Mouse (Mus musculus): ENCODE results near the gene Eepd1. TPM values are rescaled to one million over a fixed set of nuclear protein-coding genes. Genes with fewer than 3 reads are reported as not detected.

Eepd1 gene
- polyA plus RNA-seq, 1 experiment from 2014 or later, result 13.0 TPM

DNA sequence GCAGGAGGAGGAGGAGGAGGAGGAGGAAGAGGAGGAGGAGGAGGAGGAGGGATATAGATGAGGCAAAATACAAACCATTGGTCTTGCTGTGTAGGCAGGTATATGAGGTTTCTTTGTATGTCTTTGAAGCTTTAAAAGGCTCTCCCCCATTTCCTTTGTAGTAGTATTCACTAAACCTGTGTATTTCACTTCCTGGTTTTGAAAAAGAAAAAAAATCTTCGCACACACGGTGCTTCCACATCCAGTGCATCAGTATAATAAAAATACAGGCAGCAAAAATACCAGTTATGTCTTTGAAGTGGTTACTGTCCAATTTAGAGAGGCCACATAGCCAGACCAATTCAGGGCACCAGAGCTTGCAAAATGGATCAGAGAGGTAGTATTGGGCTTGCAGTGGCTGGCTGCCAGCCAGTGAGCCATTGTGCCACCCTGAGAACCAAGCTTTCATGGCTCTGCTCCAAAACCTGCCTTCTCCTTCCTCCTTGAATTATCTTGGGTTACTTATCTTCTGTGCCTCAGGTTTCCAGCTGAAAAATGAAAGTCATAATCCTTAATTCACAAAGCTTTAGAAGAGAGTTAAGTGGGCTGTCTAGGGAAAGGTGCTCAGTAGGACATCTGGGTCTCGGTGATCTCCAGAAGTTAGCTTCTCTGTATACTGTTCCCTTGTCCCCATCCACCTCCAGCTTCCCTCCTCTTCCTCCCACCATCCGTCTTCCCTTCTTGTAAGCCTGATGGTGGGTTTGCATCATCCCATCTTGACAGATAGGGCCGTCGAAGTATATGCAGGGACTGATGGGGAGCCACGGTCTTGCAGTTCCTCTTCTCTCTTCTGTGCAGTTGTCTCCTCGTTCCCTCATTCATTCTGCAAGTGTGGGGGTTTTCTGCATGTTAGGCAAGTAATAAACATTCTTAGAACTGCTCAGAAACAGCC lies 68.0 kb downstream of the Eepd1 start:
- Histone ChIP-seq H3K27ac (no peak overlapping the region), H3K4me3 (no peak overlapping the region), H3K4me2 (replicated peaks) (no peak overlapping the region), H3K27me3 (replicated peaks) (no peaks in the 10 kb centered on the region), H3K4me1 (no peaks in the 10 kb centered on the region), H3K9me3 (no peaks in the 10 kb centered on the region), H3K9ac (no peak overlapping the region), H3K36me3 (no peaks in the 10 kb centered on the region)
- no peak for ATAC-seq (ENCODE audit: low FRiP score, low read depth)
- WGBS, result 89% methylated on average over 8 of the region's 8 CpGs

DNA sequence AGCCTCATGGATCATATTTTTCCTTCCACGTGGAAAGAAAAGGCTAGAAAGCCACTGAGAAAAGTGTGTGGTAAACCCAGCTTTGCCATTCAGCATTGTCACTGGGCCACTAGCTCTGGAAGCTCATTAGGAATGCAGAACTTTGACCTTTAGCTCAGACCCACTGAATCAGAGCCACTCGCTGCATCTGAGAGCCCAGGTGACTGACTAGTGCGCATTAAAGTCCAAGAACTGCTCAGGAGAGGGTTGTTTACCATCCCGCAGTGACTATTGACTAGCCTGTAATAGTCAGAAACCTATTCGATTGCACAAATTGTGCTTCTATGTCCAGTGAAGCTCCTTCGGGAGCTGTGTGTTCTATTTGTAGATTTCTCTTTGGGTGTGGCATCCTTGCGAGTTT lies 68.8 kb downstream of the Eepd1 start:
- WGBS, result 92% methylated on average over 7 of the region's 7 CpGs
- Histone ChIP-seq H3K9me3 (no peaks in the 10 kb centered on the region), H3K27ac (no peak overlapping the region), H3K4me3 (no peak overlapping the region), H3K9ac (no peak overlapping the region), H3K27me3 (replicated peaks) (no peaks in the 10 kb centered on the region), H3K4me2 (replicated peaks) (no peak overlapping the region), H3K4me1 (no peaks in the 10 kb centered on the region), H3K36me3 (no peaks in the 10 kb centered on the region)
- no peak for ATAC-seq (ENCODE audit: low FRiP score, low read depth)

DNA sequence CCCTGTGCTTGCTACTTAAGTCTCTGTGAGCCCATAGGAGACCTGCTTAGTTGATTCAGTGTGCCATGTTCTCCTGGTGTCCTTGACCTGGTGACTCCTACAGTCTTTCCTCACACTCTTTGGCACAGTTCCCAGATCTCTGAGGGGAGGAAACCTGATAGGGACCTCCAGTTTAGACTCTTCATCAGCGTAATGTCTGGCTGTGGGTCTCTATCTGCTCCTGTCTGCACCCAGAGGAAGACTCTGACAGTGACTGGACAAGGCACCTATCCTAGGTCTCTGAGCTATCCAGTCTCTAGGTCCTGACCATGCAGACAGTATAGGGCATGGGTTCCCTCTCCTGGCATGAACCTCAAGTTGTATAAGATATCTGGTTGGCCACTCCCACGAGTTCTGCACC lies 71.2 kb downstream of the Eepd1 start:
- no peak overlapping the region for H3K4me3 ChIP-seq
- no peak overlapping the region for H3K9ac ChIP-seq
- H3K27me3 ChIP-seq (replicated peaks), result no peaks in the 10 kb centered on the region
- no peak overlapping the region for H3K4me2 ChIP-seq (replicated peaks)
- H3K36me3 ChIP-seq, result no peaks in the 10 kb centered on the region
- no peaks in the 10 kb centered on the region for H3K9me3 ChIP-seq
- whole genome bisulfite sequencing, result 80% methylated on average over 2 of the region's 2 CpGs
- H3K4me1 ChIP-seq, result no peaks in the 10 kb centered on the region
- no peak for ATAC-seq (ENCODE audit: low FRiP score, low read depth)
- no peak overlapping the region for H3K27ac ChIP-seq

DNA sequence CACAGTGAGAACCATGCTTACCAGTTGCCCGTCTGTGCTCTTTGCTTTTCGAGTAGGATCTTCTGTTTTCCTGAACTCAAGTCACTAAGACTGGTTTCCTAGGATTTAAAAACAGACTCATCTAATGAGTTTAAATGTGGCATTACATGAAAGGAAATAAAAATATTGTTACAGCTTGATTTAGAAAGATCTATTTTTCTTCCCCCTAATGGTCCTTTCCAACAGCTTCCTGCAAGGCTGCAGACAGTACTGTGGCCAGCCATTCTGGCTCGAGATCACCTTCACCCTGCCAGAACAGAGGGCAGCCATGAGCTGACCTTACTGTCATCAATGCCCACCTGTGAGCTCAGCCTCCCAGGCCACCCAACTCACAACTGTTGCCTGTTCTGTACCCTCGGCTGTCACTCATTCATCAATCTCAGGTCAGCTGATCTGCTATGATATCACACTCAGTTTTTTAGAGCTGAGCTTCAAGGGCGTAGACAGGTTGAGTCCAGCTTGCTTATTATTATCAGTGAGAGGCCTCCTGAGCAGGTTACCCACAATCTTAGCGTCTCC lies 73.0 kb downstream of the Eepd1 start:
- Histone ChIP-seq H3K27ac (no peak overlapping the region), H3K27me3 (replicated peaks) (no peaks in the 10 kb centered on the region), H3K9me3 (no peaks in the 10 kb centered on the region), H3K4me2 (replicated peaks) (no peak overlapping the region), H3K9ac (no peak overlapping the region), H3K4me1 (no peaks in the 10 kb centered on the region), H3K36me3 (no peaks in the 10 kb centered on the region), H3K4me3 (no peak overlapping the region)
- WGBS, result 81% methylated on average over 6 of the region's 6 CpGs
- ATAC-seq (ENCODE audit: low FRiP score, low read depth), result no peak

DNA sequence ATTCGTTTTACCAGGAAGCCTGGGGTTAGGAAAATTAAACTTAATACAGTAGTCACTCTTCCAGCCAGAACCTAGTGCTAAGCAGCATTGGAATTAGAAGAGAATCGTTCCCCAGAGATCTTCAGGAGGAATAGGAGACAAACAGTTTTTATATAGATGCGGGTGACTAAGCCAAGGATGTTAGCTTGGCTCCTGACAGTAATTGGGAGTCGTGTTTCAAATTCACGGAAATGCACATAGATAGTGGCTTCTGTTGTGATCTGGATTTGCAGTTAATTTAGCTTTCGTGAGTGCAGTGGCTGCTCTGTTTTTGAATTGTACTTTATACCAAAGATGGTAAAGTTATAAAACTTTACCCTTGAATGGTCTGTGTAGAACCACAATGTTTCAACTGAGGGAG lies 73.9 kb downstream of the Eepd1 start:
- WGBS, result 79% methylated on average over 6 of the region's 6 CpGs
- no peak for ATAC-seq (ENCODE audit: low FRiP score, low read depth)

DNA sequence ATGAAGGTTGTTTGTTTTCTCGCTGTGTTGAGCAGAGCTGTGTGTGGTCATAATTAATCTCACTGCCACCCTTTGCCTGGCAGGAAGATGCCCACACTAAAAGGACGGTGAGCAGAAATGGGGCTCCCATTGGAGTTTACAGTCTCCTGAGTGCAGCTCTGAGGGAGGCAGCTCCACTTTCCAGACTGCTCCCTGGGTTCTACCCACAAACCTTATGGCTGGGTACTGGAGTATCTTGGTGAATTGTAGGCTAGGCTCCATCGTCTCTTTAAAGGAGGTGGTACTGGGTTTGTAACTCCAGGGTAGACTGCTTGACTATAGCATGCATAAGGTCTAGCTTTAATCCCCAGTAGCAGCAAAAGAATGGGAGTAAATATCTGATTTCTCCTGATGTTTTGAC lies 74.7 kb downstream of the Eepd1 start:
- 85% methylated on average over 3 of the region's 3 CpGs for WGBS
- H3K27me3 ChIP-seq (replicated peaks), result no peaks in the 10 kb centered on the region
- no peaks in the 10 kb centered on the region for H3K36me3 ChIP-seq
- no peaks in the 10 kb centered on the region for H3K9me3 ChIP-seq
- H3K27ac ChIP-seq, result no peak overlapping the region
- no peak for ATAC-seq (ENCODE audit: low FRiP score, low read depth)
- H3K4me3 ChIP-seq, result no peak overlapping the region
- no peak overlapping the region for H3K4me2 ChIP-seq (replicated peaks)
- no peak overlapping the region for H3K9ac ChIP-seq
- no peaks in the 10 kb centered on the region for H3K4me1 ChIP-seq

More for the DNA sequence above, 73.9 kb downstream of the Eepd1 start:
- Histone ChIP-seq H3K9ac (no peak overlapping the region), H3K4me1 (no peaks in the 10 kb centered on the region), H3K4me2 (replicated peaks) (no peak overlapping the region), H3K9me3 (no peaks in the 10 kb centered on the region), H3K4me3 (no peak overlapping the region), H3K27ac (no peak overlapping the region), H3K36me3 (no peaks in the 10 kb centered on the region), H3K27me3 (replicated peaks) (no peaks in the 10 kb centered on the region)

DNA sequence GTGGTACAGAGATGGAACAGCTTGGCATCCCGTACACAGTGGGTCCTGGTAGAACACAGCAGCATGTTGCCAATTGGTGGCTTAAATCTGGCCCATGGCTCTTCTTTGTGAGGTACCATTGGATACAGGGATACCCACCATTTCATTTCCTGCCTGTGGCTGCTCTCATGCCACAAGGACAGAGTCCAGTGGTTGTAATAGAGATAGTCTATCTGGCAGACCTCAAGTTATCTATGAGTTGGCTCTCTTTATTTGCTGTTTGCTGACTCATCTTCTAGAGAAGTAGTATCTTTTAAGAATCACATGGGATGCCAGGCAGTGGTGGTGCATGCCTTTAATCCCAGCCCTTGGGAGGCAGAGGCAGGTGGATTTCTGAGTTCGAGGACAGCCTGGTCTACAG lies 76.0 kb downstream of the Eepd1 start:
- WGBS, result 95% methylated on average over 2 of the region's 2 CpGs
- H3K27me3 ChIP-seq (replicated peaks), result no peaks in the 10 kb centered on the region

DNA sequence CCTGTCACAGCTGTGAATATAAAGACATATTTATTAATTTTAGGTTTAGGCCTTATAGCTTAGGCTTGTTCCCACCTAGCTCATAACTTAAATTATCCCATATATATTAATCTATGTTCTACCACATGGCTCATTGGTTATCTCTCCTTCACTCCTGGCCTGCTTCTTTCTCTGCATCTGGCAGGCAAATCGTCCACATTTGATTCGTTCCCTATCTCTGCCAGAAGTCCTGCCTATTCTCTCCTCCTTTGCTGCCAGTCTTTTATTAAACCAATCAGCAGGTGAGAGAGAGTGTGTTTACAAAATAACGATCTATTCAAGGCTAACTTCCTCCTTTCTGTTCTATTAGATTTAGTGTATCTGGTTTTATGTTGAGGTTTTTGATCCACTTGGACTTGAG lies 77.5 kb downstream of the Eepd1 start:
- Histone ChIP-seq H3K27me3 (replicated peaks) (no peaks in the 10 kb centered on the region), H3K36me3 (no peaks in the 10 kb centered on the region), H3K9ac (no peak overlapping the region), H3K9me3 (no peaks in the 10 kb centered on the region), H3K4me2 (replicated peaks) (no peak overlapping the region), H3K4me1 (no peaks in the 10 kb centered on the region), H3K27ac (no peak overlapping the region), H3K4me3 (no peak overlapping the region)
- 88% methylated on average over 3 of the region's 3 CpGs for WGBS
- no peak for ATAC-seq (ENCODE audit: low FRiP score, low read depth)

More for the DNA sequence above, 76.0 kb downstream of the Eepd1 start:
- Histone ChIP-seq H3K9me3 (no peaks in the 10 kb centered on the region), H3K4me1 (no peaks in the 10 kb centered on the region), H3K4me2 (replicated peaks) (no peak overlapping the region), H3K4me3 (no peak overlapping the region), H3K27ac (no peak overlapping the region), H3K9ac (no peak overlapping the region), H3K36me3 (no peaks in the 10 kb centered on the region)
- no peak for ATAC-seq (ENCODE audit: low FRiP score, low read depth)

DNA sequence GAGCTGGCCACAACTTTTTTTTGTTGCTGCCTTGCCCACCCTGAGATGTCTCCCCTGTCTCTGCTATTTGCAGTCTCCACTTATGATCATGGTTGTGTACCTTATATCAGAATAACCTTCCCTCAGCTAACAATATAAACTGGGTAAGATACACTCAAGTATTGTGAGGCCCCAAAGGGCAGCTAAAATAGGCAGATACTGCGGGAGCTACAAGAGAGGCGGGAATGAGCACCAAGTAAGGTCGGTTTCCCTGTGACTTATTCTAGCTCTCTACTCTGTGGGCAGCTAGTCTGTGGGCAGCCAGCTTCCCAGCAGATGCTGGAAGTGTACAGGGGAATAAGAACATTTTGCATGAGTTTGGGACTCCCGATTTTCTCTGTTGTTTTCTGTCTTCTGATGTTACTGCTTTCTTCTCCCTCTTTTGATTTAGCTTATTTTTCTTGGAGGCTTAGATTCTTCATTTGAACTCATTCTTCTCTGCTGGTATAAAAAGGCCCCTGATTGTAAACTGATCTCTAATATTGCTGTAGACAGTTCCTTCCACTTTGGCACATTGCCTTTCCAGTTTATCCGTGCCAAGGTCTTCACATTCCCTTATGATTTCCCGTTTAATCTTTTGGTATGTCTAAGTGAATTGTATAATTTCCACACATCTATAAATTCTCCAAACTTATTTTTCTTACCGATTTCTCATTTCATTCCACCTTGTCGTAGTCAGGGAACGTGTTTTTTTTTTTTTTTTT lies 78.8 kb downstream of the Eepd1 start:
- H3K9ac ChIP-seq, result no peak overlapping the region
- H3K4me1 ChIP-seq, result no peaks in the 10 kb centered on the region
- H3K9me3 ChIP-seq, result no peaks in the 10 kb centered on the region
- ATAC-seq (ENCODE audit: low FRiP score, low read depth), result no peak
- H3K36me3 ChIP-seq, result no peaks in the 10 kb centered on the region
- H3K4me2 ChIP-seq (replicated peaks), result no peak overlapping the region
- WGBS, result 89% methylated on average over 9 of the region's 9 CpGs
- H3K27ac ChIP-seq, result no peak overlapping the region
- no peaks in the 10 kb centered on the region for H3K27me3 ChIP-seq (replicated peaks)
- no peak overlapping the region for H3K4me3 ChIP-seq

DNA sequence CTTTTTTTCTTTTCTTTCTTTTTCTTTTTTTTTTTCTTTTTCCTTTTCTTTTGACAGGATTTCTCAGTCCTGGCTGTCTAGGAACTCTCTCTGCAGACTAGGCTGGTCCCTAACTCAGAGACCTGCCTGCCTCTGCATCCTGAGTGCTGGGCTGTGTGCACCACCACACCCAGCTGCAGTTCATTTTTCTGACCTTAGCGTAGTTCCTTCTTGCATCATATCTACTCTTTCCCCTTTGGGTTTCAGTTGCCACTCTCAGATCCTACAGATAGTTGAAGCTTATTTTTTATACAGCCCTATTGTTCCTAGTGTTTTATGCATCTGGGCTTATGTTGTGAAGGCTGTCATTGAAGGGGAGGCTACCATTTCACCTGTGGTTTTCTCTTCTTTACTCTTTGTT lies 79.8 kb downstream of the Eepd1 start:
- Histone ChIP-seq H3K27me3 (replicated peaks) (no peaks in the 10 kb centered on the region), H3K27ac (no peak overlapping the region), H3K4me2 (replicated peaks) (no peak overlapping the region), H3K9ac (no peak overlapping the region), H3K4me1 (no peaks in the 10 kb centered on the region), H3K9me3 (no peaks in the 10 kb centered on the region), H3K36me3 (no peaks in the 10 kb centered on the region), H3K4me3 (no peak overlapping the region)
- WGBS, result 92% methylated on average over 1 of the region's 1 CpGs
- ATAC-seq (ENCODE audit: low FRiP score, low read depth), result no peak

DNA sequence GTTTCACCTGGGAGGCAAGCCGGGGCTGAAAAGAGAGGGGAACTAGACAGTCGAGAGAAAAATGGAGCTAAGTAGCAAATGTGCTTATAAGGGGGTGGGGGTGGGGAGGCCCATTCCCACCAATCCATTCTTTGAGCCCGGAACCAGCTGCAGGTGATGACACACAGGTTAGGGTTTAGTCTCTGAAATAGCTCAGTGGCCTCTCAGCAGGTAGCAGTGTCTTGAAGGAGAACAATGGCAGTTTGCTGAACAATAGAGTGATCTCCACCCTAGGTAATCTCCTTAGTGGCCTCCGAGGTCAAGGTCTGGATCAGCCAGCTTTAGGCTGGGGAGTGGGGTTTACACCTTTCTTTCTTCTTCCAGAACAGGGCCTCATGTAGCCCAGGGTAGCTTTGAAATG lies 82.5 kb downstream of the Eepd1 start:
- WGBS, result 84% methylated on average over 4 of the region's 4 CpGs

DNA sequence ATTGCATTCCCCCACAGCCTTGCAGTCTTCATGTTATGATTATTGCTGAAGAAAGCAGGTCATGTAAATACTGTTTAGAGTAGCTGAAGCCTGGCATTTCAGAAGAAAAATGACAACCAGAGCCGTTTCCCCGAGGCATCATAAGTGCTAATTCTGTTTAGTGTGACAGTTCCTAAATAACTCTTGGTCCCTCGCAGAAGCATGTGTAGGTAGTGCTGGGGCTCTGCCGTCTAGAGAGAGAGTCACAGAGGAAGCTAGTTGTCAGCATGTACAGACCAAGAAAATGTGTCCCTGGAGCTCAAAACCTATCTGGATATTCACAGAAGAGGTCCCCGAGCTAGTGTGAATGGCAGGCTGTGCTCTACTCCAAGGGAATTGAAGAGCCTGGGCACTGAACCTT lies 85.7 kb downstream of the Eepd1 start:
- H3K9ac ChIP-seq, result no peak overlapping the region
- WGBS, result 71% methylated on average over 5 of the region's 5 CpGs
- no peak for ATAC-seq (ENCODE audit: low FRiP score, low read depth)
- H3K27me3 ChIP-seq (replicated peaks), result no peaks in the 10 kb centered on the region
- H3K27ac ChIP-seq, result no peak overlapping the region
- no peaks in the 10 kb centered on the region for H3K36me3 ChIP-seq
- H3K9me3 ChIP-seq, result no peaks in the 10 kb centered on the region
- no peaks in the 10 kb centered on the region for H3K4me1 ChIP-seq
- H3K4me3 ChIP-seq, result no peak overlapping the region
- H3K4me2 ChIP-seq (replicated peaks), result no peak overlapping the region

More for the DNA sequence above, 82.5 kb downstream of the Eepd1 start:
- Histone ChIP-seq H3K36me3 (no peaks in the 10 kb centered on the region), H3K9me3 (no peaks in the 10 kb centered on the region), H3K9ac (no peak overlapping the region), H3K27me3 (replicated peaks) (no peaks in the 10 kb centered on the region), H3K27ac (no peak overlapping the region), H3K4me1 (no peaks in the 10 kb centered on the region), H3K4me2 (replicated peaks) (no peak overlapping the region), H3K4me3 (no peak overlapping the region)
- no peak for ATAC-seq (ENCODE audit: low FRiP score, low read depth)
